Mouse (Mus musculus): ENCODE measurements around the gene Ovol1. TPM values are rescaled to one million over a fixed set of nuclear protein-coding genes. Genes with fewer than 3 reads are reported as not detected.

Gene Ovol1
- polyA plus RNA-seq, 1 experiment from 2014 or later: 0.22 TPM

DNA sequence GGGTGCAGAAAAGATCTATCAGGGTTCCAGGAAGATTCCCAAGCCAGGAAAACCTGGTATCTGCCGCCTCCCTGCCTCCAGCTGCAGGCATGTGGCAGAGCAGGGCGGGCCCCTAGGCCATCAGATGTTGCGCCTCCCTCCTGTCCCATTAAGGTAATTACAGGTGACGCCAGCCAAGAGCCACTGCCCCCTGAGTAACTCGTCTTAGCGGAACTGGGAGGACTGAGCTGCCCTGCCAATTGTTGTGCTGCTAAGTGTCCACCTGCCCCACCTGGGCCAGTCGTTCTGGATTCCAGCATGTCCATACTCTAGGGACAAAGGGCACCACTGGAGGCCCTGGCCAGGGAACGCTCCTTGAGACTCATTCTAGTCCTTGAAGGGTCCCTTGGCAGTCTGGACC lies 6.6 kb downstream of the Ovol1 start:
- 58% methylated on average over 8 of the region's 8 CpGs for WGBS

DNA sequence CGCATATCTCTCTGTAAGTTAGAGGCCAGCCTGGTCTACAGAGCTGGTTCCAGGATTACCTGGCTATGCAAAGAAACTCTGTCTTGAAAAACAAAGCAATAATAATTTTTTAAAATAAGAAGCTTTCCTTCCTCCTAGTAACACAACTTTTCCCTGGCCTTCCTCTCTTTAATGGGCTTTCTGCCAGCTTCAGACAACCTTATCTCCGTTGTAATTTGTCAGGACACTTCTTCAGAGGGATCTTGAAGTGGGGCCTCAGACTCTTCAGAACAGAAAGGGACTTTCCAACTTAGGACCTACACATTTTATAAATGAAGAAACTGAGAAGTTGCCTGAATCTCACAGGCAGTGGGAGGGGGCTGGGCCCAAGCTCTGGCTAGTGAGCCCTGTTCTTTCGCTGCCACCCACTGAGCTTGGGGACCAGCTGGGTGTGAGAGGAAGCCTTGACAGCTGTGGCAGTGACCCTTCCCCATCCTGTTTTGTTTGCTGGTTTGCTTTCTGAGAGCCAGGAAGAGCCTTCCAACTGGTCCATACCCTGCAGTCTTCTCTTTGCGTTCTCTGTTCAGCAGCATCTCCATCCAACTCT lies 12.9 kb downstream of the Ovol1 start:
- 69% methylated on average over 4 of the region's 4 CpGs for WGBS
- Histone ChIP-seq H3K27ac (ENCODE audit: low read depth, low read length) (no peak overlapping the region), H3K36me3 (ENCODE audit: control insufficient read depth, insufficient read depth, low read length) (no peaks in the 10 kb centered on the region), H3K4me1 (replicated peaks; ENCODE audit: control insufficient read depth, insufficient read depth, low read length) (no peaks in the 10 kb centered on the region), H3K4me2 (no peak overlapping the region), H3K27me3 (replicated peaks; ENCODE audit: control insufficient read depth, insufficient read depth, low read length) (0 out of 2 replicates have a peak, but pooled peaks cover 3% of the 10 kb centered on the region), H3K4me3 (ENCODE audit: low read depth, low read length) (no peak overlapping the region), H3K9ac (ENCODE audit: low read depth, low read length) (no peak overlapping the region), H3K9me3 (ENCODE audit: control insufficient read depth, low read length) (no peaks in the 10 kb centered on the region)
- ATAC-seq (replicated peaks; ENCODE audit: low FRiP score): no peak
- no peak for DNase-seq (ENCODE audit: low spot score)

More for the DNA sequence above, 6.6 kb downstream of the Ovol1 start:
- Histone ChIP-seq H3K9ac (ENCODE audit: low read depth, low read length) (no peak overlapping the region), H3K4me2 (no peak overlapping the region), H3K27me3 (replicated peaks; ENCODE audit: control insufficient read depth, insufficient read depth, low read length) (peaks cover 41% of the 10 kb centered on the region), H3K27ac (ENCODE audit: low read depth, low read length) (no peak overlapping the region), H3K4me1 (replicated peaks; ENCODE audit: control insufficient read depth, insufficient read depth, low read length) (0 out of 2 replicates have a peak, but pooled peaks cover 4% of the 10 kb centered on the region), H3K36me3 (ENCODE audit: control insufficient read depth, insufficient read depth, low read length) (no peaks in the 10 kb centered on the region), H3K4me3 (ENCODE audit: low read depth, low read length) (no peak overlapping the region), H3K9me3 (ENCODE audit: control insufficient read depth, low read length) (no peaks in the 10 kb centered on the region)
- no peak for DNase-seq (ENCODE audit: low spot score)
- no peak for ATAC-seq (replicated peaks; ENCODE audit: low FRiP score)

DNA sequence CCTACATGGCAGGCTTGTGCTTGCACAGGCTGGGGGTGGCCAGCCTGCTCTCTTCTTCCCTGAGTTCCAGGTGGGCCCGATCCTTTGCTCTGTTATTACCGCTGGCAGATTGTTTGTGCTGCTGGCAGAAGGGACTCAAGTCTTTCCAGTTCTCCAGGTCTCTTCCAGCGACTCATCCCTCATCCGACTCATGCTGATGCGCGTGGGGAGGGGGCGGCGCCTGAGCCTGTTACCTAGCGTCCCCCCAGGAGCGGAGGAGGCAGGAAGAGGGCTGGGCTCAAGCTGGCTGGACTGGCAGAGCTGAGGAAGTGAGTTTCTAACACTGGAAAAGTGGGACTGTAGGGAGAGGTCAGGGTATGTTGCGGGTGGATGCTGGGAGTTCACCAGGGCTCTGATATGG lies 16.4 kb downstream of the Ovol1 start:
- no peaks in the 10 kb centered on the region for H3K4me1 ChIP-seq (replicated peaks; ENCODE audit: control insufficient read depth, insufficient read depth, low read length)
- no peak overlapping the region for H3K4me3 ChIP-seq (ENCODE audit: low read depth, low read length)
- ATAC-seq (replicated peaks; ENCODE audit: low FRiP score) (no peak), DNase-seq (ENCODE audit: low spot score) (no peak)
- no peaks in the 10 kb centered on the region for H3K36me3 ChIP-seq (ENCODE audit: control insufficient read depth, insufficient read depth, low read length)
- H3K4me2 ChIP-seq: no peak overlapping the region
- no peak overlapping the region for H3K9ac ChIP-seq (ENCODE audit: low read depth, low read length)
- H3K9me3 ChIP-seq (ENCODE audit: control insufficient read depth, low read length): no peaks in the 10 kb centered on the region
- no peaks in the 10 kb centered on the region for H3K27me3 ChIP-seq (replicated peaks; ENCODE audit: control insufficient read depth, insufficient read depth, low read length)
- WGBS: 56% methylated on average over 11 of the region's 11 CpGs
- H3K27ac ChIP-seq (ENCODE audit: low read depth, low read length): no peak overlapping the region

DNA sequence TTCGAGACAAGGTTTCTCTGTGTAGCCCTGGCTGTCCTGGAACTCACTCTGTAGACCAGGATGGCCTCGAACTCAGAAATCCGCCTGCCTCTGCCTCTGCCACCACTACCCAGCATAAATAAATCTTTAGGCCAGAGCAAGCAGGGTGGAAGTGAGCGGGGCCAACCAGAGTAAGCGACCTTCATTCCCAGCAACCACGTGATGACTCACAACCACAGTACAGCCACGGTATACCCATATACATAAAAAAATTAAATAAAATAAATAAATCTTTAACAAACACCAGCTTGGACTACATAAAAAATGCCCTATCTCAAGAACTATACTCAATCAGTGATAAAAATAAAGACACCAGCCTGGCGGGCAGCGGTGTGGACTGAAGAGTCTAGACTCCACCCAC lies 17.1 kb downstream of the Ovol1 start:
- no peak overlapping the region for H3K4me2 ChIP-seq
- DNase-seq (ENCODE audit: low spot score) (no peak), ATAC-seq (replicated peaks; ENCODE audit: low FRiP score) (no peak)
- H3K27me3 ChIP-seq (replicated peaks; ENCODE audit: control insufficient read depth, insufficient read depth, low read length): no peaks in the 10 kb centered on the region
- H3K4me3 ChIP-seq (ENCODE audit: low read depth, low read length): no peak overlapping the region
- 72% methylated on average over 9 of the region's 9 CpGs for WGBS
- no peak overlapping the region for H3K9ac ChIP-seq (ENCODE audit: low read depth, low read length)
- H3K4me1 ChIP-seq (replicated peaks; ENCODE audit: control insufficient read depth, insufficient read depth, low read length): no peaks in the 10 kb centered on the region
- no peaks in the 10 kb centered on the region for H3K36me3 ChIP-seq (ENCODE audit: control insufficient read depth, insufficient read depth, low read length)
- H3K27ac ChIP-seq (ENCODE audit: low read depth, low read length): no peak overlapping the region
- no peaks in the 10 kb centered on the region for H3K9me3 ChIP-seq (ENCODE audit: control insufficient read depth, low read length)

DNA sequence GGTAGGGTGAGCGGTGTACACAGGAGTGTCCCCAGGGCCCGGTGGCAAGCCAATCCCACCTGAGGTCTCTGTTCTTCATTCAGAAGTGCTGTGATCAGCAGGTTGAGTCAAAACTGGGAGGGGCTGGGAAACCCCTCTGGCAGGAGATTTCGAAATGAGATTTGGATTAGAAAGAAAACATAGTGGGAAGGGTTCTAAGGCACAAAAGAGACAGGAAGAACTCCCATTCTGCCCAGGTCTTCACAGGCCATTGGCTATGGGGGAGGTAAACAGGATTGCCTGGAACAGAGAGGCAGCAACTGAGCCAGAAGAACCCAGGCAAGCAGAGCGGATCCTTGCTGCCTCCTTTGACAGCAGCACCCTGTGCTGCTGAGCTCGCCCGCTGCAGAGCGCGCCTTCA lies 21.7 kb downstream of the Ovol1 start:
- Histone ChIP-seq H3K4me3 (ENCODE audit: low read depth, low read length) (no peak overlapping the region), H3K9ac (ENCODE audit: low read depth, low read length) (no peak overlapping the region), H3K27me3 (replicated peaks; ENCODE audit: control insufficient read depth, insufficient read depth, low read length) (no peaks in the 10 kb centered on the region), H3K9me3 (ENCODE audit: control insufficient read depth, low read length) (no peaks in the 10 kb centered on the region), H3K4me2 (no peak overlapping the region), H3K4me1 (replicated peaks; ENCODE audit: control insufficient read depth, insufficient read depth, low read length) (no peaks in the 10 kb centered on the region), H3K27ac (ENCODE audit: low read depth, low read length) (no peak overlapping the region), H3K36me3 (ENCODE audit: control insufficient read depth, insufficient read depth, low read length) (no peaks in the 10 kb centered on the region)
- ATAC-seq (replicated peaks; ENCODE audit: low FRiP score) (no peak), DNase-seq (ENCODE audit: low spot score) (no peak)
- WGBS: 69% methylated on average over 8 of the region's 8 CpGs

DNA sequence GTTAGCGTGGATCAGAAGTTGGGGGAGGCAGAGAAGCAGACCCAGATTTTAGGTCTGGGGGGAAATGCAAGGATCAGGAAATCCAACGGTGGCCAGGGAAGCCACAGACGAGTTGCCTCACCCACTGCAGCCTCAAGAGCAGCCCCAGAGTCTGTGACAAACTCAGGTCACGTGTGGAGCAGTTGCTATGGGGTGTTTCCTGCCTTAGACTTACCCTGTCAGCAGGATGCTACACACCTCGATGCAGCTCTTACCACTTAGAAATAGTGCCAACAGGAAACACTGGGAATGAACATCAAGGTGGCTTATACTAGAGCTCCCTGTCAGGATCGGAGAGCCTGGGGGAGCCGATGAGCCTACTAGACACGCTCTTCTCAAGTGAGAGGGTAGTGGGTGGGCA lies 27.9 kb downstream of the Ovol1 start:
- ATAC-seq (replicated peaks; ENCODE audit: low FRiP score): no peak
- H3K9ac ChIP-seq (ENCODE audit: low read depth, low read length): no peak overlapping the region

DNA sequence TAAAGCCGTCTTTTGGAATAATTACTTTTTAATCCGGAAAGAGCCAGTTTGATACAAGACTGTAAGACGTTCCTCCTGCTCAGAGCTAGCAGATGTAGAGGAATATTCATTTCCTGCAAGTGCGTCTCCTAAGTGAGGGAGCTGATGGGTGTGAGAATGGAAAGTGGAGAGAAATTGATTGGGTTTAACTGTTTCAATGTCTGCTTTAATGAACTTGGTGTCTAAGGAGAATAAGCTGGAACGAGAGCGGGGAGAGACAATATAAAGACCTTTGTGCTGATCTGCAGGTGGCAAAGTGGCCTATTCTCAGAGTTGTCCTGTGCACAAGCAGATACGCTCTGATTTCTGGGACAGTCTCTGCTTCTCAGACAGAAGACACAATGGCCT lies 30.3 kb downstream of the Ovol1 start:
- DNase-seq (ENCODE audit: low spot score) (no peak), ATAC-seq (replicated peaks; ENCODE audit: low FRiP score) (no peak)
- no peak overlapping the region for H3K4me3 ChIP-seq (ENCODE audit: low read depth, low read length)
- H3K27ac ChIP-seq (ENCODE audit: low read depth, low read length): no peak overlapping the region
- no peaks in the 10 kb centered on the region for H3K36me3 ChIP-seq (ENCODE audit: control insufficient read depth, insufficient read depth, low read length)
- no peak overlapping the region for H3K9ac ChIP-seq (ENCODE audit: low read depth, low read length)
- H3K4me2 ChIP-seq: no peak overlapping the region
- WGBS: 74% methylated on average over 7 of the region's 7 CpGs
- no peaks in the 10 kb centered on the region for H3K27me3 ChIP-seq (replicated peaks; ENCODE audit: control insufficient read depth, insufficient read depth, low read length)
- no peaks in the 10 kb centered on the region for H3K9me3 ChIP-seq (ENCODE audit: control insufficient read depth, low read length)
- peaks cover 6% of the 10 kb centered on the region; the same call in 1 of the 2 replicates for H3K4me1 ChIP-seq (replicated peaks; ENCODE audit: control insufficient read depth, insufficient read depth, low read length)

More for the DNA sequence above, 27.9 kb downstream of the Ovol1 start:
- Histone ChIP-seq H3K36me3 (ENCODE audit: control insufficient read depth, insufficient read depth, low read length) (no peaks in the 10 kb centered on the region), H3K4me1 (replicated peaks; ENCODE audit: control insufficient read depth, insufficient read depth, low read length) (peaks cover 6% of the 10 kb centered on the region; the same call in 1 of the 2 replicates), H3K27me3 (replicated peaks; ENCODE audit: control insufficient read depth, insufficient read depth, low read length) (no peaks in the 10 kb centered on the region), H3K9me3 (ENCODE audit: control insufficient read depth, low read length) (no peaks in the 10 kb centered on the region), H3K4me2 (no peak overlapping the region), H3K4me3 (ENCODE audit: low read depth, low read length) (no peak overlapping the region), H3K27ac (ENCODE audit: low read depth, low read length) (no peak overlapping the region)
- no peak for DNase-seq (ENCODE audit: low spot score)
- 65% methylated on average over 8 of the region's 8 CpGs for WGBS

DNA sequence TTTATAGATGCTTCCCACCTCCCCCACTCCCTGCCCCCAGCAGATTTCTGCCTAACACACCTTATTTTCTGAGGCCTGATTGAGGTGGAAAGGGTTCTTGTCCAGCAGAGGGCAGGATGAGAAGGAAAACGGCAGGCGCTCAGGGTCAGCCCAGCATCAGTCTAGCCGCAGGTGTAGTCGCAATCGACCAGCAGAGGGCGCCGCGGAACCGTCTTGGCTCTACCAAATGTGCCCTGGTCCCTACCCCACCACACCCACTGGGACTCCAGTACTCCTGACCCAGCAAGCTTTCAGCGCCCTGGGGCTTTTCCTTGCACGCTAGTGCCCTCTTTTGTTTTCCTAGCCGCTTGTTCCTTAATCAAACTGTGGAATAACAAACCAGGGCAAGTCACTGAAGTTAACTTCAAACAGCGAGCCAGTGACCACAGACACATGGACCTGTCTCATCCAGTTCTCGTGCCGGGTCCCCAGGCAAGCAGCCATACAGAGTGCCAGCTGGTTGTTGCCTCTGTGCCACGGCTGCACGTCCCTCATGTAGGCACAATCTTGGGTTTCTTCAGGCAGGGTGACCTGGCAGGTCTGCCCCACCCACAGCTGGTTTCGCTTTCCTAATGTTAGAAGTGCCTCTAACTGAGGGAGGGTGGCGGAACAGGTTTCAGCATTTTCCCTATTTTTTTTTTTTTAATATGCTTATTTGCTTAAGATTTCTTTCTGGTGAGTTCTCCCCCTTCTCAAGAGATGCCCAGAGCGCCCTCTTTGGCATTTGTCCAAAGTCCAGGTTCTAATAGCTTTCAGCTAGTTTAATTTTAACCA lies 30.9 kb downstream of the Ovol1 start:
- H3K27ac ChIP-seq (ENCODE audit: low read depth, low read length): no peak overlapping the region
- ATAC-seq (replicated peaks; ENCODE audit: low FRiP score) (peak; percentile 92), DNase-seq (ENCODE audit: low spot score) (peak; percentile 93)
- 0 out of 2 replicates have a peak overlapping the region, but pooled peaks have one; percentile 3 for H3K9ac ChIP-seq (ENCODE audit: low read depth, low read length)
- H3K4me3 ChIP-seq (ENCODE audit: low read depth, low read length): no peak overlapping the region
- H3K9me3 ChIP-seq (ENCODE audit: control insufficient read depth, low read length): no peaks in the 10 kb centered on the region
- 24% methylated on average over 20 of the region's 20 CpGs for whole genome bisulfite sequencing
- H3K27me3 ChIP-seq (replicated peaks; ENCODE audit: control insufficient read depth, insufficient read depth, low read length): no peaks in the 10 kb centered on the region
- peak overlapping the region; percentile 46 for H3K4me2 ChIP-seq
- no peaks in the 10 kb centered on the region for H3K36me3 ChIP-seq (ENCODE audit: control insufficient read depth, insufficient read depth, low read length)
- peaks cover 6% of the 10 kb centered on the region; the same call in 1 of the 2 replicates for H3K4me1 ChIP-seq (replicated peaks; ENCODE audit: control insufficient read depth, insufficient read depth, low read length)

DNA sequence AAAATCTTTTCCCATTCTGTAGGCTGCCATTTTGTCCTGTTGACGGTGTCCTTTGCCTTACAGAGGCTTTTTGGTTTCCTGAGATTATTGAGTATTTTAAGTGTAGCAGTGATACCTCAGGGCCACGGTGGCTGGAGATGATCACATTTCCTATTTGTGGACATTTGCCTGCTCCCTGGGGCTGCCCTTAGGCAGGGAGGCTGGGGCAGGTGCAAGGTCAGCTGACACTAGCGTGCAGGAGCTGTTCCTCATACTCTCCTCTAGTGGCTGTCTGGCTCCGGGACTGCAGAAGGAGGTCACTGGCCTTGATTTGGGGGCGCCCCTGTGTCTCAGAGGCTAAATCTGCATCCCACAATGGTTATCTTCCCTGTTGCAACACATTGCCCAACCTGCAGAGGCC lies 35.2 kb downstream of the Ovol1 start:
- Histone ChIP-seq H3K4me2 (no peak overlapping the region), H3K9me3 (ENCODE audit: control insufficient read depth, low read length) (no peaks in the 10 kb centered on the region)
- WGBS: 68% methylated on average over 5 of the region's 5 CpGs

More for the DNA sequence above, 35.2 kb downstream of the Ovol1 start:
- no peaks in the 10 kb centered on the region for H3K27me3 ChIP-seq (replicated peaks; ENCODE audit: control insufficient read depth, insufficient read depth, low read length)
- H3K4me3 ChIP-seq (ENCODE audit: low read depth, low read length): no peak overlapping the region
- ATAC-seq (replicated peaks; ENCODE audit: low FRiP score): no peak
- DNase-seq (ENCODE audit: low spot score): no peak
- no peak overlapping the region for H3K27ac ChIP-seq (ENCODE audit: low read depth, low read length)
- H3K4me1 ChIP-seq (replicated peaks; ENCODE audit: control insufficient read depth, insufficient read depth, low read length): peaks cover 6% of the 10 kb centered on the region; the same call in 1 of the 2 replicates
- no peak overlapping the region for H3K9ac ChIP-seq (ENCODE audit: low read depth, low read length)
- H3K36me3 ChIP-seq (ENCODE audit: control insufficient read depth, insufficient read depth, low read length): no peaks in the 10 kb centered on the region

Measured in liver, embryonic 11.5 days (tissue).